Mouse (Mus musculus) liver, embryonic 16.5 days (tissue): ENCODE measurements around the gene D230025D16Rik. TPM values are rescaled to one million over a fixed set of nuclear protein-coding genes. Genes with fewer than 3 reads are reported as not detected.

Experiments
- polyA plus RNA-seq: library from polyadenylated mRNA; unstranded; fragments of >200 nt; fragmentation: Nextera tagmentation; extraction: Ambion mirVana; gene quantifications from 2 replicates; pipeline ENCODE4 v1.2.1, GENCODE M21; 2015

D230025D16Rik gene
- polyA plus RNA-seq, 1 experiment from 2014 or later: 19.7 TPM

Other genes starting within 250 kb of the D230025D16Rik start
- gene Ces2h, start 224.3 kb upstream of the D230025D16Rik start, polyA plus RNA-seq: not detected in 2 replicates
- gene Ces3a, start 176.5 kb upstream of the D230025D16Rik start, polyA plus RNA-seq: 0.71 and 0.83 TPM in 2 replicates
- gene Ces3b, start 141.4 kb upstream of the D230025D16Rik start, polyA plus RNA-seq: not detected in 2 replicates
- gene Ces4a, start 93.3 kb upstream of the D230025D16Rik start, polyA plus RNA-seq: not detected in 2 replicates
- gene Cbfb, start 54.5 kb upstream of the D230025D16Rik start, polyA plus RNA-seq: 6.6 and 7.5 TPM in 2 replicates
- 2.1 and 2.5 TPM in 2 replicates for gene B3gnt9, start 30.0 kb downstream of the D230025D16Rik start, polyA plus RNA-seq
- 12.5 and 14.0 TPM in 2 replicates for gene Tradd, start 39.5 kb downstream of the D230025D16Rik start, polyA plus RNA-seq
- gene Fbxl8, start 39.5 kb downstream of the D230025D16Rik start, polyA plus RNA-seq: 1.4 TPM in 2 replicates
- gene Hsf4, start 44.7 kb downstream of the D230025D16Rik start, polyA plus RNA-seq: 0.08 and 0.09 TPM in 2 replicates
- gene Nol3, start 51.0 kb downstream of the D230025D16Rik start, polyA plus RNA-seq: 0.12 and 0.19 TPM in 2 replicates
- gene 4931428F04Rik, start 64.7 kb downstream of the D230025D16Rik start, polyA plus RNA-seq: 0.55 and 0.84 TPM in 2 replicates
- 5.9 and 6.5 TPM in 2 replicates for gene Exoc3l, start 71.0 kb downstream of the D230025D16Rik start, polyA plus RNA-seq
- 169 and 187 TPM in 2 replicates for gene E2f4, start 72.5 kb downstream of the D230025D16Rik start, polyA plus RNA-seq
- 4.7 and 5.3 TPM in 2 replicates for gene Elmo3, start 80.5 kb downstream of the D230025D16Rik start, polyA plus RNA-seq
- 11.1 and 12.5 TPM in 2 replicates for gene Lrrc29, start 101.1 kb downstream of the D230025D16Rik start, polyA plus RNA-seq
- 81.4 and 82.0 TPM in 2 replicates for gene Tmem208, start 101.2 kb downstream of the D230025D16Rik start, polyA plus RNA-seq
- 0.46 and 0.60 TPM in 2 replicates for gene Fhod1, start 122.8 kb downstream of the D230025D16Rik start, polyA plus RNA-seq
- 0.13 TPM in 2 replicates for gene Slc9a5, start 123.7 kb downstream of the D230025D16Rik start, polyA plus RNA-seq
- gene Plekhg4, start 148.1 kb downstream of the D230025D16Rik start, polyA plus RNA-seq: not detected in 2 replicates
- gene Kctd19, start 188.4 kb downstream of the D230025D16Rik start, polyA plus RNA-seq: not detected in 2 replicates
- 0.09 TPM in 1 of 2 replicates, not detected in the other for gene Lrrc36, start 188.4 kb downstream of the D230025D16Rik start, polyA plus RNA-seq
- gene Tppp3, start 246.4 kb downstream of the D230025D16Rik start, polyA plus RNA-seq: 2.8 and 5.9 TPM in 2 replicates